Mouse (Mus musculus): ENCODE results near the gene Tgtp2.

GRCm38 (mm10) chr11:49068358-49068757 is 4.4 kb upstream of the Tgtp2 start:
- TF ChIP-seq USF1 (IDR thresholded peaks at IDR 0.05; ENCODE audit: low read depth) (no peak), CTCF (IDR thresholded peaks at IDR 0.05; ENCODE audit: control insufficient read depth, insufficient read depth, insufficient read length) (no peak), MAX (IDR thresholded peaks at IDR 0.05) (no peak), FOSL1 (IDR thresholded peaks at IDR 0.05; ENCODE audit: insufficient read depth, low read length, poor library complexity, severe bottlenecking) (no peak), MYOD1 (IDR thresholded peaks at IDR 0.05; ENCODE audit: control insufficient read depth, insufficient read length, low read depth) (no peak)
